Mouse (Mus musculus): Measurements from ENCODE around the gene OR5BS1P.
"Not testable (repeated sequence)": the region's sequence is repeated elsewhere in the genome, so short reads cannot be mapped to it uniquely, and the experiment has no call there.

Gene OR5BS1P

DNA sequence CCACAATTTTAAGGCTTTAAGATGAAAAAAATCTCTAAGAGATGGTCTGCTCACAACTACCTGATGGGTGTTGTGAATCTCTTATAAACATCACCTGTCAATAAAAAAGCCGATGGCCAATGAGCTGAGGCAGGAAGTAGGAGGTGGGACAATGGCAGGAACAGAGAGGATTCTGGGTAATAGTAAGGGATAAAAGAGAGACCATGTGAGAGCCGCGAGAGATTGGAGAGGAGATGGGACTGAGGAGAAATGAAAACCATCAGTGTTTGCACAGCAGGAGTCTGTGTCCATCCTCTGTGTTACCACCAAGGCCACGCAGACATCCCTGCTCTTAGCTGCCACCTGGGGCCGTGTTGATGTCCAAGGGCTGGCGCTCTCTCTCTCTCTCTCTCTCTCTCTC lies 37.6 kb downstream of the OR5BS1P start:
- no peak for DNase-seq

GRCm38 (mm10) chr15:98509387-98509786 lies 39.7 kb downstream of the OR5BS1P start:
- DNase-seq, result no peak

DNA sequence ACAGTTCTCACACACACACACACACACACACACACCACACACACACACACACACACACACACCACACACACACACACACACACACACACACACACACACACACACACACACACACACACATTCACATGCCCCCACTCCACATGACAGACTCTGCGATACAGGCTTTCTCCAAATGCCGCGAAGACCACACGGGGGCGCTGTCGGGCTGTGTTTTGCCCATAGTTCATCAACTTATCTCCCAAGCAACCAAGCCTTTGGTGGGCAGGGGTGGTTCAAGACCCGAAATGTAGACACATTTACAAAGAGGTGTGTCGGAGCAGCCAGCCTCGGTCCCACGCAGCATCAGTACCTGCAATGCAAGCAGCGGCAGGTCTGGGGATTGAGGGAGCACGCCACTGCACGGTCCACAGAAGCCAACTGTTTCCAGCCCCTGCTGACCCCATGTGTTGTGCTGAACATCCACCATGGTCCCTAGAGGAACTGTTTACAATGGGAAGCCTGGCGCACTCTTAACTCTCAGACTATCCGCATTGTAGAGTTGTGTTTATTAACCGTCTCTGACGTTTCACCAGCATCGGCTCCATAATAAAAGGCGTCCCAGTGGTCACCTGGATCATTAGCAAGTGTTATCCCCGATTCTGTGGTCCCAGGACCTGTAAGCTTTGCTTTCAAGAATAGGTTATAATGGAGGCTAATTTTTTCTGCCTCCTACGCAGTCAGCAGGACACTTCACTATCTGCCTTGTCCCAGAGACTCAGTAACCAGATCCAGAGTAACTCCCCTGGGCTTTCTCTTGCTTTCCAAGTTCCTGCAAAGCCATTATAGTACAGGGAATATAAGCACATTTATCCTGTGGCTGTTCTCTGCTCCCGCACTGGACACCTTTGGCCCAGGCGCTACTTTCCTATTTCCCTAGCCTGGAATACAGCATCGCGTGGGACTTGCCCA lies 41.0 kb downstream of the OR5BS1P start:
- DNase-seq, result peak; percentile 81

DNA sequence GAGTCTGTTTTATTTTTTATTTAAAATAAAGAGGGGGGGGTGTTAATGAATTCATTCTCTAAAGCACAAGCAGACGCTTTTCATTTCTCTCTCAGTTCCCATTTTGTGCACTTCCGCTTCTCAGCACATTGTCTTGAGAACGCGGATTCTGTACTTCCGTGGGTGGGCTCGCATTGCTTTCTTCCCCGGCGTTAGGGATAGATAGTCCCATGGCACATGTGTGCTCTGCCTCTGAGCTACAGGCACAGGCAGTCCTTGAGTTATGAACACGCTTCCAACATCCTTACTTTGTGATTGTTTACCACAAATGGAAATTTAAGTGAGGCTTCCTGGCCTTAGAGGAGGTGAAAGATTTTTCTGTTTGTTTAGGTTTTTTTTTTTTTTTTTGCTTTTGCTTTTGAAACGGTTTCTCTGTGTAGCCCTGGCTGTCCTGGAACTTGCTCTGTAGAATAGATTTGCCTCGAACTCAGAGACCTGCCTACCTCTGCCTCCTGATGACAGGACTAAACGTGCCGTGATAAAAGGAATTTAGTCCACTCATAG lies 41.8 kb downstream of the OR5BS1P start:
- no peak for DNase-seq

GRCm38 (mm10) chr15:98512232-98512631 lies 42.5 kb downstream of the OR5BS1P start:
- DNase-seq, result no peak

- DNase-seq, result no peak
Observed at GRCm38 (mm10) chr15:98512799-98513321, 43.2 kb downstream of the OR5BS1P start.

DNA sequence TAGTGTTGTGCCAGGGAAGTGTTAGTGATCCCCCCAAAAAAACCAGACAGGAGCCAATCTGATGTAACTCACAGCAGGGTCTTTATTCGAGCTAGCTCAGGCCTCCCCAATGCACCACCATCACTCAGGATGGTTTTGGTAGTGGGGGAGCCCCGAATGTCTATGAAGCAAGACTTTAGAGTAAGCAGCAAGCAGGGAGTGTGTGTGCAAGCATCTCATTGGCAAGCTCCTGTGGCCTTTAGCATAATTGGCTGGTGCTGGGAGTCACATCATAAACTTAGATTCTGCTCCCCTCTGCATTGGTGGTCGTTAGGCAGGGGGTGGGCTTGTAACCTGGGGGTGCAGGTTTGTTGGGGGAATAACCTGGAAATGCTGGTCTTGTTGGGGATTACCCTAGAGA lies 44.0 kb downstream of the OR5BS1P start:
- DNase-seq, result not testable (repeated sequence)

DNA sequence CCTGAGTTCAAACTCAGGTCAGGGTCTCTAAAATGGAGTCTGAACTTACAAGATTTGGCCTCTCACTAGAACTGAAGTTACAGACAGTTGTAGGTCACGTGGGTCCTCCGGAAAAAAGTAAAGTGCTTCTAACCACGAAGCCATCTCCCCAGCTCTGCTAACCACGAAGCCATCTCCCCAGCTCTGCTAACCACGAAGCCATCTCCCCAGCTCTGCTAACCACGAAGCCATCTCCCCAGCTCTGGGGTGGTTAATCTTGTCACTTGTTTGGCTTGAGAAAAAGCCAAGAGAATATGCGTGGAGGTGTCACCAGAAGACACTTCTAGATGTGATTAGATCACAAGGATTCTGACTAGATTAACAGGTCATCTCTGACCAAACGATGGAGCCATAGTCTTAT lies 44.5 kb downstream of the OR5BS1P start:
- no peak for DNase-seq

DNA sequence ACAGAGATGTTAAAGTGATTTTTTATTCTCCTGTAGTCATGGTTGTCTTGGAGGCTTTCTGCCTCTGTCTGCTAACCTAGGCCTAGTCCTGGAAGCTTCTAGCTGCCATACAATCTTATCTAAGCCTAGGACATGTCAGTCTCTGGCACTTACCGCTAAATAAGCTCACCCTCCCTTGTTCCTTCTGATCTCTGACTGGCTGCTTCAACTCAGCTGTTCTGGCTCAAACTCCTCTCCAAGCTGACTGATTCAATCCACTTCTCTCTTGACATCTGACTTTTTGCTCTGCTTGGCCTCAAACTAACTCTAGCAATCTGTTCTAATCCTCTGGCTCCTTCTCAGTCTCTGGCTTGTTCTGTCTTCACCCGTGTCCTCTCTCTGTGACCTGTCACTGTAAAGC lies 45.1 kb downstream of the OR5BS1P start:
- DNase-seq, result not testable (repeated sequence)

GRCm38 (mm10) chr15:98517380-98518355 lies 48.0 kb downstream of the OR5BS1P start:
- DNase-seq, result peak; percentile 34

- no peak for DNase-seq
Observed at GRCm38 (mm10) chr15:98521245-98521644, 51.5 kb downstream of the OR5BS1P start.

- DNase-seq, result no peak
Observed at GRCm38 (mm10) chr15:98526057-98526456, 56.4 kb downstream of the OR5BS1P start.

DNA sequence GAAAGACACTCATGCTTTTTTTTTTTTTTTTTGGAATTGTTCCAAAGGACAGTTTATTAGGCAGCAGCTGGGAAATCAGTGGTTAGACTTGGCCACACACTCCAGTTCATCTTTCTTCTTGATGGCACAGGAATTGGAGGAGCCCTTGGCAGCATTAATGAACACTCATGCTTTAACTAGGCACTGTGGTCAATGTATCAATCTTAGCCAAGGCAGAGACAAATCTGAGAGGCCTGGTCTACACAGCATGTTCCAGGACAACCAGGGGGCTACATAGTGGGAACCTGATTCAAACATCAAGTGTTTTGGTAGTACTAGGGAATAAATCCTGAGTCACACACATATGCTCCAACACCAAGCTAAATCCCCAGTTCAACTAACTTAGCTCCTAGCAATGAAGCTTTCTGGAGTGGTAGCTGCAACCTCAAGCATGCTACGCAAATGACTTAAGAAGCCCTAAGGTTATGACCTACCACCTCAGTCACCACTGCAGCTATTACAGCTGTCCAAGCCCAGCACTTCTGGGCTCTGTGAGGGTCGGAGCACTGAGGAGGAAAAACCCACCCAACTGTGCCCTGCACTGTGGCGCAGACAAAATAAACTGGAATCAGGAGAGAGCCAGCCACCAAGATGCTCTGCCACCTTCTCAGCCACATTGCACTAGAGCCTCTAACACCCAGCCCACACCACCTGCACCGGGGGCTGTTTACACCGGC lies 57.5 kb downstream of the OR5BS1P start:
- DNase-seq, result no peak

DNA sequence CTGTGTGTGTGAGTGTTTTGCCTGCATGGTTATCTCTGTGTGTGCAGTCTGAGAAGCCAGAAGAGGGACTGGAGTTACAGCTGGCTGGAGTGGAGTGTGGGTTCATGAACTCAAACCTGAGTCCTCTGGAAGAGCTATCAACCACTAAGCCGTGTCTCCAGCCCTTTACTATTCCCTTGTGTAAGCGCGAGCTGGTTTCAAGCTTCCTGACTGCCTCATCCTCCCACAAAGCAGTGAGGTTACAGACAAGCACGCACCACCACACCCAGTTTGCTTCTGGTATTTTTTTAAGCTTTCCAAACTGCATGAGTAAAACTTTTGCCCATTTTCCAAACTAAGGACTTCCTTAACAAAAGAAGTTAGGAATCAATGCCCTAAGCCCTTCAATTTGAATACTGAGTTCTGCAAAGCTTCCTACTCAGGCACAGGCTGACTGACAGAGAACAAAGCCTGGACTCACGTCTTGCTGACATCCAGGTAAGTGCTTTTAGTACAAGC lies 58.4 kb downstream of the OR5BS1P start:
- DNase-seq, result no peak

All from right cerebral cortex, postnatal 4 days (tissue).